ENCODE assay signal across 19 mouse cellular contexts in genomic region chr7:45462868-45463267, GRCm38 (mm10). TPM values are rescaled to one million over a fixed set of nuclear protein-coding genes. Genes with fewer than 3 reads are reported as not detected.
"Had no signal": no experiment of that assay in that cellular context is flagged by ENCODE, and none has a peak within 500 bp of the region (broad histone marks: within the 10 kb centered on the region; RNA-seq: fewer than 3 reads in every experiment).

No protein-coding gene starts in this region.

RNA-seq across cellular contexts. Expression of gene Tulp2, which starts 18.8 kb away (rescaled TPM):
- total RNA-seq: layer of hippocampus, postnatal 25 days; left cerebral cortex, postnatal 10 days; left cerebral cortex, postnatal 36 days; megakaryocyte, adult 5-6 weeks had no signal
- polyA plus RNA-seq: macrophage; small intestine, adult 2 months had no signal

RNA-seq across cellular contexts. Expression of gene Gm45808, which starts 23.7 kb away (rescaled TPM):
- total RNA-seq: left cerebral cortex, postnatal 10 days; megakaryocyte, adult 5-6 weeks; monocyte, adult 5-6 weeks had no signal
- polyA plus RNA-seq: kidney, embryonic 15.5 days; limb, embryonic 11.5 days; limb, embryonic 14.5 days; liver, embryonic 15.5 days; lung, adult 2 months; lung, embryonic 16.5 days; macrophage; midbrain, embryonic 12.5 days; midbrain, embryonic 15.5 days; neural tube, embryonic 11.5 days; neural tube, embryonic 14.5 days; small intestine, adult 2 months; stomach, embryonic 16.5 days; thymus, adult 2 months had no signal
